Mouse (Mus musculus) CD4-positive, CD25-positive, alpha-beta regulatory T cell, adult 4 months (primary cell): ENCODE measurements around the gene Dynlt1b. TPM values are rescaled to one million over a fixed set of nuclear protein-coding genes. Genes with fewer than 3 reads are reported as not detected.
A peak's percentile ranks its signal among the peaks of the same experiment; 100 is the strongest.
"Not testable (repeated sequence)": the region's sequence is repeated elsewhere in the genome, so short reads cannot be mapped to it uniquely, and the experiment has no call there.

Experiments used
- ATAC-seq: one replicate; pipeline ENCODE4 v1.8.0; 2017
- polyA plus RNA-seq, 2 experiments: library from polyadenylated mRNA; unstranded; fragments of 100-300 nt; shearing (Covaris generic); gene quantifications; one replicate each; pipeline ENCODE4 v1.2.1; 2017

Dynlt1b gene
- polyA plus RNA-seq, 2 experiments from 2014 or later: 128 to 139 TPM

DNA sequence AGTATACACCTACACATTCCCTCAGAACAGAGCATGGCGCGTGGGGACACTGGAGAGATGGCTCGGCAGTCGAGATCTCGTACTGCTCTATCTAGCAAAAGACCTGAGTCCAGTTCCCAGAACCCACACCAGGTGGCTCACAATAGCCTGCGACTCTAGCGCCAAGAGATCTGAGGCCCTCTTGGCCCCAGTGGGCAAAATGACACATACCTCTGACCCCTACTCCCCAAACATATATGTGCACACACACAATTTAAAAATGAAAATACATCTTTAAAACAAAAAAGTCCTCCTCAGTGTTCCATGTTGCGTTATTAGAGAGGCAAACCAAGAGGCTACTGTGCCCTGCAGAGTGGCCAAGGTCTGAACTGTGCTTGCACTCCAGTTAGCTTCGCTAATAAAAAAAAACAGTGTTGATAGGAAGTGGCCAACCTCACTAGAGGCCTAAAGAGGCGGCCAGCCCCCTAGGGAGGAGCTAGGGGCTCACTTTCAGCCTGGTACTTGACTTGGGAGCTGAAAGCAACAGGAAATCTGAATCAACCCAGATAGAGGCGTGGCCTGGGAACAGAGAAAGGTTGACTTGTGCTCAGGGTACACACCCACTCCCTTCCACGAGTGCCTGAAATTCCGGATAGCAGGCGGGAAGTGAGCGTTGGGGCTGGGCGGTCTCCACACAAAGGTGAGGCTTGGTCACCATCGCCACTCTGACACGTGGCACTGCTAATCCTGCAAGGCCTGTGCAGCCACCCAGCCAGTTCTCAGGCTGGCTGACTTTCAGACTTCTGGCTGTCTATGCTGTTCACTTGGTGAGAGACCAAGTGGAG is 37.9 kb downstream of the Dynlt1b start:
- ATAC-seq: peak; percentile 83

DNA sequence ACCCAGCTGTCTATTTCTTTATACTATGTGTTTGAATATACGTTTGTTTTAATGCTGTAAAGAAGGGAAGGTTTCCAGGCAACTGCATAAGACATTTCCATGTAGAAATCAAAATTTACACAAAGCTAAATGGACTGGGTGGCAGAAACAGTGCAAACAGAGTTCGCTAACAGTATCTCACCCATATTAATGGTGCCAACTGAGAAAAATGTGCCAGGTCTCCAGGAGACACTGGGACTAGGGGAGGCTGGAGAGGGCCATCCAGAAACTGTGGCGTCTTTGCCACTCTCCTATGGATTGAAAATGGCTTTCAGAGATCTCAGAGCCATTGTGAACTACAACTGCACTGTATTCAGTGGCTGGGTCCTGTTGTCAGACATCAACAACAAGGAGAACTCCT is 40.1 kb downstream of the Dynlt1b start:
- ATAC-seq: not testable (repeated sequence)

DNA sequence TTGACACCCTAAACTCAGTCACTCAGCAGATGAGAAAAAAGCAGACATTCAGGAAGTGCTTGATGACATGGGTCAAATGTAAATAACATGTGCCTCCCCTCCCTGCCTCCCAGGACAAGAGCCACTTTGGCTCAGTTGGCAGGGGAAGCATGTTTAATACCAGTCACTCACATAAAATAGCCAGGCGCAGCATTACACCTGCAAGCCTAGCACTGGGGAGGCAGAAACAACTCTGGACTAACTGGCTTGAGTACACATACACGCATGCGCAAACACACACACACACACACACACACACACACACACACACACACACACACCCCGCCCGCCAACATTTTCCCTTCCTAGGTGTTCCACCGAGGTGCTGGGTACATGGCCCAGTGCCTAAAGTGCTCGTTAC is 40.8 kb downstream of the Dynlt1b start:
- ATAC-seq: not testable (repeated sequence)

- not testable (repeated sequence) for ATAC-seq
These were observed 45.4 kb downstream of the Dynlt1b start for GRCm38 (mm10) chr17:6475270-6475669.

DNA sequence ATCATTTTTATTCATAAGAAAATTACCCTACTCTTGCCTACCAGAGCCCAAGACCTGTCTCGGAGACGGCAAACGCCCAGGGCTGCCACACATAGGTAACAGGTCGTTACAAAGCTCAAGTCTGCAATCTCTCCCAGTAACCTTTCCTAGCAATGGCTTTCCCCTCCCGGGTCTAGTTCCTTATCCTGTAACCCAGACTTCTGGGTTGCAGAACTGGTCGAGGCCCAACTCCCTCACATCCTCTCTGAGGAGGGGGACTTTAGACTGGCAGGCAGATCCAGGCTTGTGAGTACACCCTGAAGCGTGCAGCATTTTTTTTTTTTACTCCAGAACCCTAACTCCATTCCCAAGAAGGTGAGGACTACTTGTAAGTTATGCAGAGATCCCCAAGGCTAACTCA is 46.0 kb downstream of the Dynlt1b start:
- ATAC-seq: not testable (repeated sequence)

- peak; percentile 64 for ATAC-seq
These were observed 46.6 kb downstream of the Dynlt1b start for GRCm38 (mm10) chr17:6476495-6476947.

DNA sequence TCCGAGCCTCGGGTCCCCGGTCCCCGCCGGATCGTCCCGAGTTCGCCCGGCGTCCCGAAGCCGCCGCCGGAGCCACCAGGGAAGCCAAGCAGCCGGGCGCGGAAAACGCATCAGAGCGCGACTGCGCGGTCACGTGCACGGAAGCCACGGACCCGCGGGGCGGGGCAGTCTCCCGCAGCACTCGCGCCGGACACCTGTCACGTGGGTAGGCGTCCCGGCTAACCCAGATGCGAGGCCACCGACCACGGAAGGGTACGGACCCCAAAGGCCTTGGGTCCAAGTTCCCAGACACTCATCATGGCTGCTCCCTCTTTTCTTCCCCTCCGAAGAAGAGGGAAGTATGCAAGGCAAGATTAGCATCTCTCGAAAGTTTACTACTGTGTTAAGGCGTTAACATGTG is 47.1 kb downstream of the Dynlt1b start:
- ATAC-seq: peak; percentile 79

- not testable (repeated sequence) for ATAC-seq
These were observed 51.1 kb downstream of the Dynlt1b start for GRCm38 (mm10) chr17:6480855-6481589.

DNA sequence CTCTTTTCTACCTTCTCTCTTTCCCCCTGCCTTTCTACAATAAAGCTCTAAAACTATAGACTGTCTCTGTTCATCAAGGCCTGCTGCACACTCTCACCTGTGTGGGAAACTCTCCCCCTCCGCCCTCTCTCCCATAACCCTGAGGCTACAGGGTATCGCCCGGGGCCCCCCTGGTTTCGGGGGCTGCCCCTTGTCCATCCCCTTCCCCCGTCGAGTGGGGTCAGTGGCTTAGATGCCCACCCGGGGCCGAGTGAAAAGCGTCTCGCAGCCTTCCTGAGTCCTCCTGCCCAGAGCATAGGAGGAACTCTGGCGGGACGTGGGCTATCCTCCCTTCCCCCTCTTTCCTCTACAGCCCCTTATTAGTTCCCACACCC is 51.7 kb downstream of the Dynlt1b start:
- not testable (repeated sequence) for ATAC-seq

DNA sequence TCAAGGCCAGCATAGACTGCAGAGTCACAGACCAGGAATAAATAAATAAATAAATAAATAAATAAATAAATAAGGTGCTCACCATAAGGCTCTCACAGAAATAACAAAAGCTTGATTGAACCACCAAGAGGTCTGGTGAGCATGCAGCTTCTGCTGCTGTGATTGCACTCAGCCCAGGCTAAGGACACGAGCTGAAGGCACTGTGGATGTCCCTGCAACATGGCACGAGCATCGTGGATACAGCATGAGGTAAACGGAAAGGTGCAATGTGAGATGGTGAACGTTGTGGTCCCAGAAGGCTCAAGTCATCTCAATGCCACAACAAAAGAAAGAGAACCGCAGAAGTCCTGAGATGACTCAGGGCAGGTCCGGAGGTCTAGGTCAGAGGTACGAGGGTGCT is 52.3 kb downstream of the Dynlt1b start:
- ATAC-seq: not testable (repeated sequence)

Other genes starting within 250 kb of the Dynlt1b start
- gene Tmem181a, start 173.3 kb upstream of the Dynlt1b start, polyA plus RNA-seq: 10 to 100 TPM; 14.7 to 19.1 TPM
- gene Dynlt1a, start 112.6 kb upstream of the Dynlt1b start, polyA plus RNA-seq: 10 to 100 TPM; 10.7 to 10.9 TPM
- 10 to 100 TPM; 34.1 to 36.6 TPM for gene Dynlt1c, start 171.6 kb downstream of the Dynlt1b start, polyA plus RNA-seq
- gene Dynlt1f, start 225.8 kb downstream of the Dynlt1b start, polyA plus RNA-seq: 10 to 100 TPM; 59.0 to 75.9 TPM
- 1 to 10 TPM; 5.0 to 6.1 TPM for gene Sytl3, start 229.0 kb downstream of the Dynlt1b start, polyA plus RNA-seq